Mouse (Mus musculus): ENCODE results near the gene Ankrd44.

Ankrd44 gene

GRCm38 (mm10) chr1:54922025-54922574 lies 4.1 kb downstream of the Ankrd44 start:
- no peak for DNase-seq

GRCm38 (mm10) chr1:54920132-54920531 lies 6.1 kb downstream of the Ankrd44 start:
- DNase-seq: no peak

DNA sequence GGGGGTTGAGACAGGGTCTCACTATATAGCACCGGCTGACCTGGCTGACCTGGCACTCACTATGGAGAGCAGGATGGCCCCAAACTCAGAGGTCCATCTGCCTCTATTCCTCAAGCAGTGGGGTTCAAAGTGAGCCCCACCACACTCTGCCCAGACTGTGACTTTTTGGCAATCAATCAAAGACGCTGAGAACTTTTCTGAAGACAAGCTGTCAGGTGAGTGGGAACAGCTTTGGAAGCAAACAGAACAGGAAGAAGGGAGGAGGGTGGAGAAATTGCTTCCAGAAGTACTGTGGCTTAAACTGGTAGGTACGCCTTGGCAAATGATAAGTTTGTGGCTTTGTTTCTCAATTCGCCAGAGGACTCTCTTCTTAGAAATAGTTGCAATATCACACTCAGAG lies 9.7 kb downstream of the Ankrd44 start:
- no peak for DNase-seq

GRCm38 (mm10) chr1:54914387-54914786 lies 11.8 kb downstream of the Ankrd44 start:
- no peak for DNase-seq

DNA sequence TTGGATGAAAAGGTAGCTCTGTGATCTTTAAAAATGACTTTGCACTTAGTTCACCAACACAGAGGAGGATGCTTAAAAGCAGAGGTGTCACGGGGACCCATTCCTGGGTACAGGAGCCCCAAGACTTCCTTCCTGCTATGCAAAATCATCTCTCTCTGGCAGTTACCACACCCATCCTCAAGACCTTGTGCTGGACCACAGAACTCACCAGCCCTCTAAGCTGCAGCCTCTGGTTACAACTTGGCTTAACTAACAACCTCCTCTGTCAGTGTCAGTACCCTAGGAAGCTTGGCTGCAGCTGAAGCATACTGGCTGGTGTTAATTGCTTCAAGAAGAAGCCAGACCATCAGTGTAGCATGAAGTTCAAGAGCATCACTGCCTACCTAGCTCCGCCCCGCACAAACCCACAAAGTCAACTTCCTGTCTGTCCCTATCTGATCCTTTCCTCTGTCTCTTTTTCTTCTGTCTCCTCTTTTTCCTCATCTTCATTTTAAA lies 12.8 kb downstream of the Ankrd44 start:
- DNase-seq: no peak

DNA sequence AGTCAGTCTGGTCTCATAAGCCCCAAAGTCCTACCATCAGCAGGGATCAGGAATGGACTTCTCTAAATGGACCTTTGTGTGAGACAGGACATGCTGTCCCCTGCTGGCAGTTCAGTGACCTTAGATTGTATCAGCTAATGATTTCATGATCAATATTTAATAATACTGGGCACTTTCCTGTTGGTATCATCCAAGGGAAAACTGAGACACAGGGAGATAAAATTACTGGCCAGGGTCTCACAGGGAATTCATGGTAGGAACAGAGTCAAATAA lies 13.2 kb downstream of the Ankrd44 start:
- no peak for DNase-seq

GRCm38 (mm10) chr1:54912290-54913062 lies 13.7 kb downstream of the Ankrd44 start:
- DNase-seq: peak; percentile 50

GRCm38 (mm10) chr1:54911256-54911610 lies 15.0 kb downstream of the Ankrd44 start:
- no peak for DNase-seq

DNA sequence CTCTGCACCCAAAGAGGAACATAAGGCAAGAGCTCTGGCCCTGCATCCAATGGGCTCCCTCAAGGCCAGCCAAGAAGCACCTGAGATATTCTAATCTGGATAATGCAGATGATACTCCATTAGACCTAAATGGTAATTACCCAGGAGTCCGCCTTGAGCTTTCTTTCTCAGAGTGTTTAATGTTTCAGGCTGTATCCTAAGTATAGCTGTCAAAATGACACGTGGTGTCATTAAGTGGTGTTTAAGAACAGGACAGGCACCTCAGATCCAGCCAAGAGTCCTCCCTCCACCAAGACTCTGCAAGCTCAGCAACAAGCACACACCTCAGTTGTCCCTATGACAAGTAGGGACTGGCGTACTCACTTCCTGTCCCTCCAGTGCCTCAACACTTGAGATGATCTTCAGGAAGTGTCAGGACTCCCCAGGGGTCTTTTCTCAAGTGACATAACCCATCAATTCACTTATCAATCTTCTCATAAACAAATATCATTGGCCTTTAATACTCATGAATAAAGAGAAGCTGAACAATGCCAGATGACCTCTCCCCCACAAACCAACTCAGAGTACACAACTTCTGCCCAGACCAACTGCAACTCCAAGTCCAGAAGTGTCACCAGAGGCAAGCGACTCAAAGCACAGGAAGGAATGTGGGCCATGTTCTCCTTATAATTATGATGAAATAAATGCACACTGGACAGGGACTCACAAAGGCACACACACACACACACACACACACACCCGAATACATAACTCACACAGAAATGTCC lies 15.5 kb downstream of the Ankrd44 start:
- no peak for DNase-seq

DNA sequence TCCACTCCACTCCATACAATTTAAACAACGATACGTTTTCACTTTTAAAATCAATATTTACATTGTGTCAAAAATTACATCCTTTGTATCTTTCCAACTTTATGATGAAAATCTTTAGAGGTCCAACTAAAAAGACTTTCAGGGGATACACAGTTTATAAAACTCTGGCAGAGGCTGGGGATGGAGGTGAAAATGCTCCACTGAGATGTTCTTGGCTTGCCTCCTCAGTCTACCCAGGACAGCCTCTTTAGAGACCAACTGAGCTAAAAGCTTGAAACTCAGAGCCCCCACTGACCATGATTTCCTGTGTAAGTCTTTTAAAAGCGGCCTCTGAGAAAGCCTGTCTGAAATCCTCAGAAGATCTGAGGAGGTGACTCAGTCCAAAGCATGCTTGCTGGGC lies 17.4 kb downstream of the Ankrd44 start:
- DNase-seq: no peak

GRCm38 (mm10) chr1:54907066-54907639 lies 19.0 kb downstream of the Ankrd44 start:
- no peak for DNase-seq

- DNase-seq: no peak
Measured at GRCm38 (mm10) chr1:54906322-54906721, 19.9 kb downstream of the Ankrd44 start.

DNA sequence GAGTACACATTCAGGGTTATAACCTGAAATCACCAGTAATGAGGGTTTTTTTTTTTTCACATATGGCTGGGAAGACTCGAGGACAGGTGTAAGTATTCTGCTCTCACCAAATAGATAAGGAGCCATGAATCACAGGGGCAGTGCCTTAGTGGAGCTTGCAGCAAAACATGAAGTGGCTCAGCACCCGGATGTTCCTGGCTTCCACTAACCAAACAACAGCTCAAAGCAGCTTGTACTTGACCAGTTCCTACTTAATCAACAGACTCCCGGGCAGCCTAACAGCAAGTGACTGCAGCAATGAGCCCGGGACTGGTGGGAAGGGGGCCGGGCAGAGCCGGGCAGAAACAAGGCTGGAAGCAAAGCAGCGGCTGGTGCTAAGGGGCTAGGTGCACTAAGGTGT lies 20.6 kb downstream of the Ankrd44 start:
- DNase-seq: no peak

- no peak for DNase-seq
Measured at GRCm38 (mm10) chr1:54904165-54904564, 22.0 kb downstream of the Ankrd44 start.

- no peak for DNase-seq
Measured at GRCm38 (mm10) chr1:54902689-54903246, 23.4 kb downstream of the Ankrd44 start.

- no peak for DNase-seq
Measured at GRCm38 (mm10) chr1:54901084-54901483, 25.1 kb downstream of the Ankrd44 start.

- DNase-seq: no peak
Measured at GRCm38 (mm10) chr1:54899247-54899646, 26.9 kb downstream of the Ankrd44 start.

DNA sequence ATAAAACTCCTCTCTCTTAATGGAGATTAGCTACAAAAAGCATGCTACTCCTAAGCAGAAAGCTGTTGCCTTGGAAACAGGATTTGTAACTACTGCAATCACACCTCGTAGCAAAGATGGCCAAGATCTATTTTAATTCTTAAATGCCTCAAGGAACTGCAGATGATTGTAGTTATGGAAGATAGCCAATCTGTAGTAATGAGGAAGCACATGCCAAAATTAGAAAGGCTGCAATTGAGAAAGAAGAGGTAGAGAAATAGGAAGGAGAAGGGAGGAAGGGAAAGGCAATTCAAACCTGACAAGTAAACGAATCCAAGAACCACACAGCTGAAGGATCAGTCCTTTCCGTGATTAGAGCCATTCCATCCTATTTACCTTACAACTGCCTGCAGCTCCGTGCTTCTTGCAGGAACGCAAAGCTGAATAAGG lies 27.5 kb downstream of the Ankrd44 start:
- no peak for DNase-seq

DNA sequence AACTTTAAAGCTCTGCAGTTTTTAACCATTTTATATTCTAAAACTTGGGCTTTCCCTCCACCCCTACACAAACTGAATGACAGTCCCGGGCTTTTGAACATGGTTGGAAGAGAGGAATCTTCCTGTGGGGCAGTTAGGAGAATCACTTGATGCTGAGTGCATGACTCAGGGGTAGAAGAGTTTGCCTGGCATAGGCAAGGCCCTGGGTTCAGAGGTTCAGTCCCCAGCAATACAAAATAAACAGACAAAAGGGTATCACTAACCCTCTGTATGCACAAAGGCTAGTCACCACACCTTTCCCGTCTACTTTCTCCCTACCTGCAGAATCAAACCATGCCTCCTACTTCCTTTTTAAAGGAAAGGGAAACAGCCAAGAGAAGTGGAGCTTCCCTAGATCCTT lies 28.5 kb downstream of the Ankrd44 start:
- DNase-seq: no peak

DNA sequence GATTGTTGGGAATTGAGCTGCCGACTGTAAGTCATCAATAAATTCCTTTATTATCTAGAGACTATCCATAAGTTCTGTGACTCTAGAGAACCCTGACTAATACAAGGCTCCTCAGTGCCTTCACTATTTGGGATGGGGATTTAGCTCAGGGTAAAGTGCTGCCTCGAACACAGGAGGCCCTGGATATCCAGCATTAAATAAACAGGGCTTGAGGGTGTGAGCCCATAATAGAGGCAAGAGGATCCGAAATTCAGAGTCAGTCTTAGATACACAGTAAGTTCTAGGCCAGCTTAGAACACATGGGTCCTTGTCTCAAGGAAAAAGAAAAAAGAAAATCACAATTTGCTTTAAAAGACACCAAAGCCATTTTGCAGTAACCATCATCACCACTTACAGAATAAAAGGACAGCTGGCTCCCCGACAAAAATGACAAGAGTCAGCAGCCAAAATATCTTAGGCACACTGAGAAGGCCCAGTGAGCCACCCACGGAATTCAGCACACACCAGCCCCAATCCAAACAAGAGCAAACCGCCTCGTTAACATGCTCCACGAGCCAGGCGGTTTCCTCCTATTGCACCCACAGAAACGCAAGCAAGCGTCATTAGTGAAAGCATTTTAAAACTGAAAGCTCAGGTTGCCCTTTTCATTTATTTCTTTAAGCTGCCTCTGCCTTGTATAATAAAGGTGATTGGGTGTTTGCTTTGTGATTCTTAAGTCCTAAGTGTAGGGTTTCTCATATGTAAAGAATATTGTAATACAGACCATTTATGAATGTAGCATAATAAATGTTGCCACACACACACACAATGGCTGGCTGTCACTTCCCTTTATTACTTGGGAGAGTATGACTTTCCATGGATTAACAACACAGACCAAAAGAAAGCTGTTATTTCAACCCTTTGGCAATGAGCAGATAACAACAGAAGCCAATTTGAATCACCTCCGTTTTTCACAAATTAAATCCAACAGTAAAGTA lies 29.8 kb downstream of the Ankrd44 start:
- DNase-seq: peak; percentile 14

- no peak for DNase-seq
Measured at GRCm38 (mm10) chr1:54888449-54888848, 37.7 kb downstream of the Ankrd44 start.

DNA sequence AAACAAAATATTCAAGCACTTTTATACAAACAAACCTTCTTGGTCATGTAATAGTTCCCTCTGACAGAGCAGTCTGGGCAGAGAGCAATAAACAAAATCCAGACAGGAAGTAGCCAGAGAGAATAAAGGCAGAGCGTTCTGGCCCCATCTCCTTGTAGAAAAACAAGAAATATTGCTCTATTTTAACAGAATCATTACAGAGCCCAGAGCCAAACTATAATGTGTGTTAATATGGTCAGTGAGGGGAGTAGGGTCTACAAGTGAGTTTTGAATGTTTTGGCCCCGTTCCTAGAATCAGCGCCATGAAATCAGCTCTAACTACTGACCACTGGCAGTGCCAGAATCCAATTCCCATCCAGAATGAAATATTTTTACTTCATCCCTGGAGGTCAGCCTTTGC lies 38.3 kb downstream of the Ankrd44 start:
- DNase-seq: no peak
